Mouse (Mus musculus): Measurements from ENCODE around the gene 4933412E24Rik.

Gene 4933412E24Rik

DNA sequence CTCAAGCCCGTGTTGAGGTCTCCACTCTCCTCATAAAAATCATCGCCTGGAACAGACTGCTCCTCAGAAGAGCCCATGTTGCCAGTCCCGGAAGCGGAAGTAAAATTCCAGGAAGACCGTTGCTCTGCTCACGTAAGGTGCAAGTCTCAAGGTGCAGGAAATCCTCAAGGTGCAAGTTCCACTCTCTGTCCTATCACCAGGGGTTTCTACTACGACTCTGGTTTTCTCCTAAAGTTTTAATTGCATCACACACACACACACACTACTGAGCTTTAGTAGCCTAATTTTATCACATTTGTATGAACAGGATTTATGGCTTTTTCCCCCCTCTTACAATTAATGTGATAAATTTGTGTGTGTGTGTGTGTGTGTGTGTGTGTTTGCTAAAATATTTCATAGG is at the start of gene 4933412E24Rik:
Gene 4933412E24Rik, minus strand, starts transcription at position 101 of the 400 bp plus-strand sequence.
- no peak for DNase-seq

DNA sequence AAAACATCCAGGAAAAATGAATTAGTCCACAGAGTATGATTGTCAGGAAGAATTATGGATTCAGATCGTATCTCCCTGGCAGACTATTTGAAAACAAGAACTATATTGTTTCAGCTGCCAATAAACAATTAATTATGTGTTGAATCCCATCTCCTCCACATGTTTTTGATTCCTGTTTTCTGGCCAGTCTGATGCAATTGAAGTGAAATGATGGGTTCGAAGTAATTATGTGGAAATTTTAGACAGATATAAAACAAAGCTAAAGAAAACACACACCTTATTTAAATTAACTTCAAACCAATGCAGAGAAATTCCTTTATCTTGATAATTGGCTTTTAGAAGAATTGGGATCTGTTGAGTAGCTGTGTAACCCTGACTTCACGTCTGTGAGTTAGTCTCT is 14.3 kb upstream of the 4933412E24Rik start:
- no peak for DNase-seq

GRCm38 (mm10) chr15:60021256-60021655 is 4.8 kb upstream of the 4933412E24Rik start:
- no peak for DNase-seq

DNA sequence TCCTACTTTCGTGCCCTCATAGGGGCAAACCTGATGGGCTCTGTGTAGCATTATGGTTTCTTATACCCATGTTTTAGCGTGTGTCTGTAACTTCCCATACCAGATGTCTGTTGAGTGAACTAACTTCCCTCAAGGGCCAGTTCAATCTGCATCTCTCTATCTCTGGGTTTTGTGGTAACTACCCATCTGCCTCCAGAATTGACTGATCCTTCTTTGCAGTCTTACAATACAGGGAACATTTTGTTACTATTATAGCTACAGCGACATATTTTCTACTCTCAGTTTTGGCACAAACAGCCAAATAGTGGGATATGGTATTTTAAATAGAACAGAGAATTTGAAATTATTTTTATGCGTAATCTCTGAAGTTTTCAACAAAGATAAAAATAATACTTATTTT is 6.2 kb downstream of the 4933412E24Rik start:
- DNase-seq, result no peak

DNA sequence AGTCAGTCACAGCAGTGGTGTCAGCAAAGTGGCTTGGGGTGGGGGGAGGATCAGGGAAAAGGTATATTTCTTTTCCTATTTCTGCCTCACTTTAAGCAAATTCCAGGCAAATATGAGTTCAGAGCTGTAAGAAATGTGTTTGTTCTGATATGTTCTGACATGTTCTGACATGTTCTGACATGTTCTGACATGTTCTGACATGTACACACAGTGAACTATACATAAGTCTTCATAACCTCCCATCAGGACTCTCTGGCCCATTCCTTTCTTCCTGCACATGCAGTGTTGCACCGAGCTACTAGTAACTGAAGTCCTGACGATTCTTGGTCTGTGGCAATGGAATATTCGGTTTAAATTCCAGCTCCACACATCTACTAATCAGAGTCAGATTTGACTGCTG is 6.8 kb downstream of the 4933412E24Rik start:
- DNase-seq, result no peak

DNA sequence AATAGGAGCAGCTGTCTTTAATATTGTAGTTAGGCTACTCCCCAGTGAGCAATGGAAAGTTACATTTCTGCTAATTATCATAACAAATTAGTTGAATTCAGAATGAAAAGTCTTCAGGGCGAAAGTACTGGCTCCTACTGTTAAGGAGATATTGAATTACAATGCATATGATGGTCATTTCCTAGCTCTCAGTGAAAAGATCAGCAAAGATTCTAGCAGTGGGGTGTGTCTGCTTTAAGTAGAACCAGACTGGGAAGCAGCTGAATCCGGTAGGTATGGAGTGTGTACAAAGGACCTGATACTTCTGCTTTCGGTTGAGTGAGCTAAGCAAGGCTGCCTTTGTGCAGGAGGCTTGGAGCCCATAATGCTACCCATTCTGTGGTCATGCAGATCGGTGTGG is 32.6 kb downstream of the 4933412E24Rik start:
- DNase-seq, result no peak

DNA sequence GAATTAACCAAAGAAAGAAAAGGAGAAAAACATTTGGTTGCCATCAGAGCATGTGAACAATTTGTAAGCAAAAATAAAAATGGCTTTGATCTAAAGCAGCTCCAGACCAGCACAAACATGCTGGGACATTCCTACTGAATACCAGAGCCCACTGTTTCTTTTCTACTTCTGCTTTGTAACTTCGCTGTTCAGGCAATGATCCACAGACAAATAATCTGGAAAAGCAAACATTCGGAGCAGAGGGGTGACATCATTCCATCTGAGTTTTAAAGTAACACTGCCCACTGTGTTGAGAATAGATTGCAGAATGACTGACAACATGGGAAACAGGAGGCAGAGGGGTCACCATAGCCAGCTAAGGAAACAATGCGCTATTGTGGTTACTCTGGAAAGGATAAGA is 41.1 kb downstream of the 4933412E24Rik start:
- no peak for DNase-seq

GRCm38 (mm10) chr15:59974584-59974983 is 41.8 kb downstream of the 4933412E24Rik start:
- DNase-seq, result no peak

DNA sequence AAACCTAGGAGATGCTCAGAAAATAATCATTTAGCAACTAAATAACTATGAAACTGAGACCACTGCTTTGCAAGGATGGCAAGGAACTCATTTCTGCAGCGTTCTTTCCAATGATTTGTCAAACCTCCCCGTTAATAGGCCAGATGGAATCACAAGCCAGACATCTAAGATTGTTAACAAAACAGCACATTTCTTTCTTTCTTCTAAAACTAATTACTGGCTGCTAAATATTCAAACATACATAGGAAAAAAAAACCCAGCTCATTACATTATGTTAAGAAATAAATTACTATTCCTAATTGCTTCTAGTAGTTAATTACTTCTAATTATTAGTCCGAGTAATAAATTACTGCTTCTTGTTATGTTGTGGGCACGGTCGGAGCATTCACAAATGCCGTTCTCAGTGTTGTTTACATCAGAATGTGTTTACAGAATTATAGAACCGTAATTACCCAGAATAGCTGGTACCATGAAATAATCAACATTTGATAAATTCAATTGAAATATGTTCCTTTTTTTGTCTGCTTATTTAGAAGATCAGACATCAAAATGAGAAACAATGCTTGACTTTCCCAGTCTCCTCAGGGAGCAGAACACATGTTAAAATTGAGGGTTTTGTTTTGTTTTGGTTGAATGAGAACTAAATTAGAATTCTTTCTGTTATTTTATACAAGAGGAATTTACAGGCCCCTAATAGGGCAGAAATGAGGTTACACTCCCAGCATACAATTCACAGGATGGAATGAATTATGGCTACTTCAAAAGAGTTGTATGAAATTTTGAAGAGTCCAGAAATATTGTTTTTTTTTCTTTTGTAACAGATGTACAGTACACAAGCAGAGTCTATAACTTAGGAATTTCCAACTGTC is 42.5 kb downstream of the 4933412E24Rik start:
- no peak for DNase-seq

All from kidney, adult 18-20 months (tissue).